Mouse (Mus musculus) frontal cortex, postnatal 25 days (tissue): ENCODE measurements around the gene Gm45711.
"Not testable (repeated sequence)": the region's sequence is repeated elsewhere in the genome, so short reads cannot be mapped to it uniquely, and the experiment has no call there.

ENCODE experiments used
- DNase-seq, 2 experiments: peaks; one replicate each; pipeline ENCODE4 v3.0.0; 2022; ENCODE audit warnings: low spot score in 2 of 2

The Gm45711 gene

DNA sequence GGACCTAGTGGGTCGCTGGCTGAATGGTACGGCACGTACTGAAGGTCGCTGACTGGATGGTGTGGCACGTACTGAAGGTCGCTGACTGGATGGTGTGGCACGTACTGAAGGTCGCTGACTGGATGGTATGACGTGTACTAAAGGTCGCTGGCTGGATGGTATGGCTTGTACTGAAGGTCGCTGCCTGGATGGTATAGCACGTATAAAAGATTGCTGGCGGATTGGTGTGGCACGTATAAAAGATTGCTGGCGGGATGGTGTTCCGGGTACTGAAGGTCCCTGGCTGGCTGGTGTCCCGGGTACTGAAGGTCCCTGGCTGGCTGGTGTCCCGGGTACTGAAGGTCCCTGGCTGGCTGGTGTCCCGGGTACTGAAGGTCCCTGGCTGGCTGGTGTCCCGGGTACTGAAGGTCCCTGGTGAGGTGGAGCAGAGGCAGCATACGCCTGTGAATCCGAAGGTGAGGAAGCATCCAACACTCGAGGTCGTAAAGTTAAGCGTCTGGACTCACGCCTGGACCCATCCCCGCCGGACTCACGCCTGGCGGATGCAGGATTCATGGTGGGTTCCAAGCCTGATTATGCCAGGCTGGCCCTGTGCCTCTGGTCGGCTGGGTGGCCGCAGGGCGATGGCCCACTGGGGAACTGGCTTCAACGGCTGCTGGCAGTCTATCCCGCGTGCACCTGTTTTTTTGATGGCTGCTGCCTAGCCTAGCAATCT is at the start of gene Gm45711, which contains the start of gene Cmtm1:
Gene Gm45711 (minus strand): TSS at position 641 of the 715 bp plus-strand sequence.
Gene Cmtm1 (minus strand): TSS at position 705 of the 715 bp plus-strand sequence.
- DNase-seq, result not testable (repeated sequence)

DNA sequence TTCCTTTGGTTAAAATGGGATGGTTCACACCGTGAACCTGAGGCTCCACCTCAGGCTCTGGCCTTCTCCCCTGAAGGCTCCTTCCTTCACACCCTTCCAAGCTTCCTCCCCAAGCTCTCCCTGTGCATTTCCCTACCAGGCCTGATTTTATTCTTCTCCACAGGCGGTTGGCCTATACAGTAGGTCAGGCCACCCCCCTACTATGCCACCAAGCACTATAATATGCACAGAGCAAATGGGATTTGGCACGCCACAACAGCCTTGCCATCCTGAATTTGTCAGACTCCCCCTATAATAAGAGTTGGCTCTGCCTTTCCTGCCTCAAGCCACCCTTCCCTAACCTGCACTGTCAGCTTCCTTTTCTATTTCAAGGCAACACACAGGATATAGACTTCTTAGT is 48.8 kb upstream of the Gm45711 start:
- DNase-seq, result no peak

DNA sequence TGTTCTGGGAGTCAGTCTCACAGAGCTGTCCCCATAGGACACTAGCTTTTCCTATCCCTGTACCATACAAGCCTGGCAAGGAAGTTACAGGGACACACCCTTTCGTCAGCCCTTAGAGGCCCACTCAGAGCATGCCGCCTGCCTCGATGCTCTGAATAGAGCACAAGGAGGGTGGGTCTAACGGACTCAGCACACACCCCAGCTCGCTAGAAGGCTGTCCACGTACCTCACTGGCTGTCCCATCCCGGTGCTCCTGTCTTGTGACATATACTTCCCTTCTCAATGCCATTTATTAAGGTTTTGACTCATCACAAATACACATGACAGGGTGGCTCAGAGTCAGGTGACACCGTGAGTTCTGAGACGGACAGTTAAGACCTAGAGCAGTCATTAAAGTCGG is 44.6 kb upstream of the Gm45711 start:
- DNase-seq, result no peak

DNA sequence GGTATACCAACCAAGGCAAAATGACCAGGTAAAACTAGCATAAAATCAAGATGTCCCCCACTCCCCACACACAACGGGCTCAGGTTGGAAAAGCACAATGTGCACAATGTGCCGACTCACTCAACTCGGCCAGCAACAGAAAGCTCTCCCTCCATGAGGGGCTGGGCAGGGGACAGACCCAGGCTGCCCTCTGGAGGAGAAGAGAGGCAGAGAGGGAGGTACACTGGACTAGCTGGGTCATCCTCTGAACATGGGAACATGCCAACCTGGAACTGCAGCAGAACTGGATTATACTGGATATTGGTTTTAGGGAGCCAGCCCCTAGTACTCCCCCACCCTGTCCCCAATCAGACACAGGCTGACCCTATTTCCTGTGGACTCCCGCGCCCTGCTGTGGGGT is 43.3 kb upstream of the Gm45711 start:
- no peak for DNase-seq

DNA sequence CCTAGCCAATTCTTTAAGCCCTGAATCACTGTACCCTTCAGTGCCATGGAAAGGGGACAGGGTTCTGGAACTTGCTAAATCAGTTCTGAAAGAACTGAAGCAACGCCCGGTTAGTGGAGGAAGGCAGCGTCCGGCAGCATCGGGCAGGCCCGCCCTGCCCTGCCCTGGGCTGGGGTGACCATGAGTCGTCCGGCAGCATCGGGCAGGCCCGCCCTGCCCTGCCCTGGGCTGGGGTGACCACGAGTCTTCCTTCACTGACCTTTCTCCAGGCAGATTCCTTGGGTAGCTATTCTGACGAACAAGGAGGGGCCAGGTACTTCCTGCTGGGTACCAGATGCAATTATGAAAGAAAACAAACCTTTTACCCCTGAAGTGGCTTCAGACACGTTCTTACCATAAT is 40.2 kb upstream of the Gm45711 start:
- no peak for DNase-seq

DNA sequence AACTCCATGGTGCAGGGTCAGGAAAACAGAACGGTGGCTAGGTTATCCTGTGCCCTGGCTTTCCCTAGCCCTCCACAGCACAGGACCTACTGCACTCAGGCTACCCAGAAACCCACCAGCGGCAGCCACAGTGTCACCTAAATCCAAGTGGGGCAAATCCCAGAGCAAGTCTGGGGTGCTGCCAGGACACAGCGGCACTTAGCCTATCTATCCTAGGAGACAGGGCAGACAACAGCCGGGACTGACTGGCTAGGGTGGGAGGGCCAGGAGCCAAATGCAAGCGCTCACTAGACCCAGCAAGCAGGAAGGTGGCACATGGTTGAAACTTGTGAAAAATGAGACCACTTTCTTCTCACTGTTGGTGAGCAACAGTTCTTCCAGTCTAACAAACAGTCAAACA is 39.1 kb upstream of the Gm45711 start:
- no peak for DNase-seq

DNA sequence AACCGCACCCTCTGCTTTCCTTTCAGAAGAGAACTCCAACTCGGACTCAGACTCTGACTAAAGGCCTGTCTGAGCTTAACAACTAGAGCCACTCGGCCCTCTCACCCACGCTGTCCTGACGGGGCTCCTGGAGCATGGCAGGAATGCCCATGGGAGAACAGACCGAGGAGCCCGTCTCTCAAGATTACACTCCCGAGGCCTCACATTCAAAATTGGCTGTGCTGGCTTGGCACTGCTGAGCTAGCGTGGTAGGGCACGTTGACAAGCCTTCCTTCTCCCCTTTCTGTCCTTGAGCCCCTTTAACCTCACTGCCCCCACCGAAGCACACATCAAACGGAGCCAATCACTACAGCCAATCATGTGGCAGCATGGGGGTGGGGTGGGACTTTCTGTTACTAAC is 36.8 kb upstream of the Gm45711 start:
- no peak for DNase-seq

DNA sequence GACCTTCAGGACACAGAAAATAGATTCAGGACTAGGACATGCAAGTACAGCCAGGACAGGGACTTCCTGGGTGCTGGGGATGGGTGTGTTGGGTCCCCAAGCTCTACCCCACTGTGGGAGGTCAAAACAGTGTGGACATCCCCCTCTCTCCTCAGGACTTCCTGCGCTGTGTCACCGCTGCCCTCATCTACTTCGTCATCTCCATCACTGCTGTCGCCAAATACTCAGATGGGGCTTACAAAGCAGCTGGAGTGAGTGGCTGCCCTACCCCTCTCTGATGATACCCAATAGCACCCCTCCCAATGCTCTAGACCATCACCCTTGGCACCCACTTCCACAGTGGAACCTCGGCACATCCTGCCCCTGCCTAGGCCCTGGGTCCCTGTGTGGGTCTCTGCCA is 34.7 kb upstream of the Gm45711 start:
- DNase-seq, result no peak

DNA sequence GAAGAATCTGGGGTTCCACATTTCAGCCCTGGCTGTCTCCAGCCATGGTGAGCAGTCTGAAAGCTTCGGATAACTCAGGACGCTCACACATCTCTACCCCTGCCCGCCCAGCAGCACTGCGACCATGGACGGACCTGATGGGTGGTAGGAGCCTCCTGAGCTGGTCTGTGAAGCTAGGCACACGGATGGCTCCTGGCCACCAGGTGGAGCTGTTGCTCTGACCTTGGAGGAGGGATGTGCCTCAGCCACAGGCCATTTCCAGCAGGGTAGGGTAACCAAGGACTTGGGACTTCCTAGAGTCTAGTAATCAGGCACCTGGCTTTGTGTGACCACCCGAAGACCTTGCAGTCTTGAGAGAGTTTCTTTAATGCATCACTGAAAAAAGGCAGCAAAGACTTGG is 34.1 kb upstream of the Gm45711 start:
- DNase-seq, result peak; percentile 79 to 81

DNA sequence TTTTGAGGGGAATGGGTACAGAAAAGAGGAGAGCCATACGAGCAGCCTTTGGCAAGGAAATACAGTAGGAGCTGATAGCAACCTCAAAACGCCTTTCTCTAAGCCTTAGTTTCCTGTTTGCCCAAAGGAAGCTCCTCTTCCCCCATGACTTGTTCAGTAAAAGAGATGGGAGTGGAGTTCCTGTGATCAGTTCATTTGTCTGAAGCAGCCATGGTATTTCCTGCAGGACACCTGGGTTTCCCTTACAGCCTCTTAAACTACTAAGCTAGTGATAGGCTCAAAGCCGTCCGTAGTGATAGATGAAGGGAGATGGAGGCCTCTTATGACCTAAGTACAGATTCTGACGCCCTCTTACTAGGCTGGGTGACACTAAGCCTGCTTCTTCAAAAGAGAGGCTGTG is 32.5 kb upstream of the Gm45711 start:
- DNase-seq, result no peak

DNA sequence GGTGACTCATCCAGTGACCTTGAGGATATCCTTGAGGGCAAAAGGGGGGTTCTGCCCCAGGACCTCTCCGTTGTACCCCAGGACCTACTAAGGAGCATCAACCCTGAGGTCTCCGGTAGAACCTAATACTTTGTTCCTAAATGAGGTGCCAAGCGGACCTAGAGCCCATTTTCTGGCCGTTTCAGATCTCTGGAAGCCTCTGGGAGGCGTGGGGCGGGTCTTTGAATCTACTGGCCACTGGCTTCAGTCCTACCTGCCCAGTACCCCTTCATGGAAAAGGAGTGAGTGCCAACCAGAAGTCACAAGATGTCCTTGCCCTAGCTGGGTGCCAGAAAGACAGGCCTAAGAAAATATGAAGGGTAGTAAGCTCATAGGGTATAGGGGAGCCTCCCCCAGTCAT is 31.8 kb upstream of the Gm45711 start:
- DNase-seq, result no peak

DNA sequence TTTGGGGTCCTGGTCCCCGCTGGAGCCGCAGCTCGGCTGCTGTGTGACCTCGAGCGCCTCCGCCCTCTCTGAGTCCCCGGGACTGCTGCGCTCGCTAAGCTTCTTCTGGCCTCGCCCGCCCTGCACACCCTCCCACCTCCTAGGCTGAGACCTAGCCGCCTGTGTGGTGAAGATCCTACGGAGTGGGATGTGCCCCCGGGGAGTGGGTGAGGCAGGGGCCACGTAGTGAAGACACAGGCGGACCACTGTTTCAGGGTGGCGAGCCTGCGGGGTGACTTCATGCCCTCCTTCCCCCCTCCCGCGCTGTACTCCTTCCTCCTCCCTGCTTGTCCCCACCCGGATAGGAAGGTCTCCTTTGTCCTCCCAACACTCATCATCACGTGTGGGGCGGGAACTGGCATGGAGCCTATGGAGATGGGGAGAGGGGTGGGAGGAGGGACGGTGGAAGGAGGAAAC is 31.3 kb upstream of the Gm45711 start:
- no peak for DNase-seq

DNA sequence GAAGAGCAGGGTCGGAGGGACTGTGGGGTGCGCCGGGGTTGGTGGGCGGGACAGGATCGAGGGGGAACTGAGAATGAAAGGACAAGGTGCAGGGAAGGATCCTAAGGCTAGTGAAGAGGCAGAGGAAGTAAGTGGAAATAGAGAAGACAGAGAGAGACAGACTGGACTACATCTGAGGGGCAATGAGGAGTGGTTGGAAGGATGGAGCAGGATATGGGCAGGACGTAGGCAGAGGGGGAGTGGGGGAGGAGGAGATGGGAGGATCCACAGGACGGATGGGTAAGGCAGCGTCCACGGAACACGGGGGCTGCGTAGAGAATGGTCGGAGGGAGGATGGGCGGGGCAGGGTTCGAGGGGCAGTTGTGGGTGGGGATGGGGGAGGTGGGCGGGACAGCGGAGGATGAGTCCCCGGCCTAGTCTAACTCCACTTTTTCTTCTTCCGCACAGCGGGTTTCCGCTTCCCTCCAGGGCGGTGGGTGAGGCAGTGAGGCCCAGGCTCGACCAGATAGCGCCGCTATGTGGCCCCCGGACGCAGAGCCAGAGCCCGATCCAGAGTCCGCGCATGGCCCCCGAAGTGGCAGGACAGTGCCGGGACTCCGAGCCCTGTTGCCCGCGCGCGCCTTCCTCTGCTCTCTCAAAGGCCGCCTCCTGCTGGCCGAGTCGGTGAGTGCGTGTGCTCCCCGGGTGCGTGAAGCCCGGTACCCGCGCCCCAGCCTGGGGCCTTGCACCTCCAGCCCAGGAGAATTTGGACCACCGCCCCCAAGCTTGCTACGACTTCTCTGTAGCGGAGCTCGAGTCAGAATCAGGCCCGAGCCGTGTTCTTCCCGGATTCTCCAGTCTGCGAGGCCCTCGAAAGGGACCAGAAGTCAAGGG is 30.6 kb upstream of the Gm45711 start:
- DNase-seq, result peak; percentile 38 to 48

DNA sequence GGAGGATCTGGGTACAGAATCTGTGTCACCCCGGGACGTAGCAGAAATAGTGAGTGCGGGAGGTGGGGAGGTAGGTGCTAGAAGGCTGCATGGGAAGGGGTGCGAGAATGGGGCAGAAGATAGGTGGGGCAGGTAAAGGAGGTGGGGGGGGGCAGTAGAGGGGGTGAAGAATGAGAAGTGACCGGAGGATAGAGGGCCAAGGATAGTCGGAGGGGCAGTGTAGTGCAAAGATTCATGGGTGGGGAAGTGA is 30.0 kb upstream of the Gm45711 start:
- no peak for DNase-seq

DNA sequence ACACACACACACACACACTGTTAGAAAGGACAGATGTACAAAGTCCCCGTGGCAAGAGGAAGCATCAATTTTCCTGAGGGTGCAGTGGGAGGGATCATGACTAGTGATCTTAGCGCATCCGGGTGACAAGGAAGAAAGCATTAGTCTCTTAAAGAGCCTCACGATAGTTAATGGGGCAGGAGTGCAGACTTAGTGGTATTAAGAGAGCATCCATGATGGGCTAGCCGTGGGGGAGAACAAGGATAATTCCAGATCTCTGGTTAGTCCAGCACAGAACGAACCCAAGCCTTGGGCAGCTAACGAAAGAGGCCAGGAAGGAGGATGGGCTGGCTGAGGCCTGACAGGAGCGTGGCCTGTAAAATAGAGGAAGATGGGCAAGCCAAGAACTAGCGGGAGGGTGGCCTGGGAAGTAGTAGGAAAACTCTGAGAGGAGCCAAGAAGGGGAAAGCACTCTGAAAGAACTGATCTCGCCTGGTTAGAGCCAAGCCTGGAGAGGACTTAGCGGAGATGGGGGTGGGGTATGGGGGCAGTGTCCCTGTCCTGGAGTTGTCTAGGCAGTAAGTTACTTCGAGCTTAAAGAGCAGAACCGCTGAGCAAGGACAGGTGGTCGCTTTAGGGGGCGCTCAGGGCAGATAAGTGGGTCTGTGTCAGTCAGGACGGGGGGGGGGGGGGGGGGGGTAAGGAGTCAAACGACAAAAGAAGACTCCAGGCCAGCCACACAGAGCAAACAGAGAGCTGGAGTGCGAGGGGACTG is 29.5 kb upstream of the Gm45711 start, which contains the start of gene Cmtm3:
Gene Cmtm3 (plus strand): TSS at position 182 of the 754 bp plus-strand sequence.
- no peak for DNase-seq

DNA sequence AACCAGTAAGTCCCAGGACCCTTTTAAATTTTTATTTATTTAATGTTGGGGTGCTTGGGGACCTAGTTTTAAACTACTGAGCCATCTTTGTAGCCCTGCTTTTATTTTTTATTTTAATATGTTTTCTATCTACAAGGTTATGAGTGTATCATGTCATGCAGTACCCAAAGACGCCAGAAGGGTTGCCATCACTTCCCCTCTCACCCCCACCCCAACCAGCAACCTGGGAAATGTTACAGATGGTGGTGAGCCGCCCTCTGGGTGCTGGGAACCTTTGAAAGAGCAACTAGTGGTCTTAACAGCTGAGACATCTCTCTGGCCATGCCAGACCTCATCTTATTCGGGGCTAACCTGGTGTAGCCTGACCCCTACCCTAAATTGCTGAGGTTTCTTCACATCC is 28.0 kb upstream of the Gm45711 start:
- DNase-seq, result no peak

DNA sequence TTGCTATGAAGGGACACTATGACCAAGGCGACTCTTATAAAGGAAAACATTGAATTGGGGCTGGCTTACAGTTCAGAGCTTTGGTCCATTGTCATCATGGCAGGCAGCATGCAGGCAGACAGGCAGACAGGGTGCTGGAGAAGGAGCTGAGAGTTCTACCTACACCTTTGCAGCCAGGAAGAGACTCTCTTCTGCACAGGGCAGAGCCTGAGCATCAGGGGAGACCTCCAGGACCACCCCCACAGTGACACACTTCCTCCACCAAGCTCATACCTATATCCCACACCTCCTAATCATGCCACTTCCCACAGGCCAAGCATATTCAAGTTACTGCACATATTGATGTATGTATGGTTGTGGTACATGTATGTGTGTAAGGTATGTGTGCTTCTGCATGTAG is 26.9 kb upstream of the Gm45711 start:
- no peak for DNase-seq

DNA sequence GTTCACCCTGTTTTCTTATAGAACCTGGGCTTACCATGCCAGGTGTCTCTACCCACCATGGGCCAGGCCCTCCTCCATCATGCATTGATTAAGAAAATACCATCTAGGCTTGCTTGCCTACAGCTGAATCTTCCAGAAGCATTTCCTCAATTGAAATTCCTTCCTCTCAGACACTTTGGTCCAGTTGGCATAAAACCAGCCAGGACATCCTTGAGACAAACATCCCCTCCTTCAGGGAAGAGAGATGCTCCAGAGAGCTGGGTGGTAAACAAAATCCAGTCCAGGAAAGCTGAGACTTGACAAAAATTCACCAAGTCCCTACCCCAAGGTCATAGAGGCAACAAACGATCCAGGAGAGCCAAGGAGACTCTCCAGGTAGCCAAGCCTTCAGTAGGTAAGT is 24.3 kb upstream of the Gm45711 start:
- DNase-seq, result no peak

DNA sequence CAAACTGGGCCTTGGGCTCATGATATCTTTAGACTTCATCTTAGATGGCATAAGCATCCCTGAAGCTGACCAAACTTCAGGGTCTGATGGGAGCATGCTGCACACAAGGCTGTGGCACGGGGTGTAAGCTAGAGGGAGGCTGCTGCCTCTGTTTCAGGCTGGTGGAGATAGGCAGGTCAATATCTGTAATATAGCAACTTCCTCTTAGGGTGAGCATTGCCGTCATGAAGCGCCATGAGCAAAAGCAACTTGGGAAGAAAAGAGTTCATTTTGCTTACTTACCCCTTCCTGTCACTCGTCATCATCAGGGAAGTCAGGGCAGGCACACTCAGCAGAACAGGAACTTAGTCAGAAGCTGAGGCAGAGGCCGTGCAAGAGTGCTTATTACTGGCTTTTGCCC is 23.9 kb upstream of the Gm45711 start:
- no peak for DNase-seq

DNA sequence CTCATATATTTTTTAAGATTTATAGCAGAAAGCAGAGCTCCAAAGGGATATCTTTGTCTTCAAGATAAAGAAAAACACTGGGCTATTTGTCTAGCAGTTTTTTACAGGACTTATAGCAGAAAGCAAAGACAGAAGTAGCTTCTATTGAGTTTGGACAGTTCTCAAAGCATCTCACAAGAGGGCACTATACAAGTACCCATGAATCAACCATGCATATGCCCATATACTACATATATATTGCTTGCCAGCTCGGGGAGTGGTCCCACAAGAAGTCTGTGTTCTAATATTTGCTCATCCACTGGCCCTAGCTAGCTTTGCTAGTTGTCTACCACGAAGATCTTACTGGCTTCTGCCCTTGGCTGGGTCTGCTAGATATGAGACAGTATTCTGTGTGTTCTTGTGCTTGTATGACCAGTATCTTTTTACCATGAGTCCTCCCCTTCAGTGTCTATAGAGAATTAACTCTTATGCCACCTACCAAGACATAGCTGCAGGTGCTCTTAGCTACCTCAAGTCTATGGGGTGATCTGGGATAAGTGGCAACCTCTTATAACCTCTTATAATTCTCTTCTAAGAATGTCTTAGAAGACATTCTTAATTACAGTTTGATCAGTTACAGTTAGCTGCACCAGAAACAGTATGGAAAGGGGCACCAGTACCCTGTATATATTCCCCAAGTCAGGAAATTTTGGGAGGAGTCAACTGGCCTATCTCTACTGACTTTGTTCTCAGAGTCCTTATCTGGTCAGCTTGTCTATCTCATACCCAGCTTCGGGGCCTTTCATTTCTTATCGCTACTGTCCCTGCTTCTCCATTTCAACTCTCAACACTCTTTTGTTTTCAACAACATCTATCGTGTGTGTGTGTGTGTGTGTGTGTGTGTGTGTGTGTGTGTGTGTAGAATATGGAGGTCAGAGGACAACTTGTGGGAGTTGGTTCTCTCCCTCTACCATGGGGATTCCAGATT is 23.1 kb upstream of the Gm45711 start:
- DNase-seq, result no peak

DNA sequence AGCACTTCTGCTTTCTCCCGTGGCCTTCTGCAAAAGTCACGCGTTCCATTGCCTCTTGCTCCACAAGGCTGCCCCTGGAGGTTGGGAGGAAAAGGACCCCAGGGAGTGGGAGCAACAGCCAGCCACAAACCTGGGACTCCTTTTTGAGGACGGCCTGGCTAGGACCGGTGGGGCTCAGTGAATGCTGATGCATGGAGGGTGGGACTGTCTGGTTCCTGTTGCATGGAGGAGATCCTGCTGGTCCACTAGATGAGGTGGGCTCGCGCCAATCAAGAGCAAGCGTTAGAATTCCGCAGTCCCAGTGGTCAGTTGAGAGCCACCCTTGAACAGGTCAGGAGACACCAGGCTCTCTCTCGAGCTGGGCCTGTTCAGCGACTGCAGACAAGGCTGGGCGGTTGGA is 12.0 kb upstream of the Gm45711 start, which contains the start of gene Cmtm2b:
Gene Cmtm2b (plus strand): TSS at position 301 of the 400 bp plus-strand sequence.
- DNase-seq, result not testable (repeated sequence)
